Mouse (Mus musculus) kidney, adult 18-20 months (tissue): ENCODE results near the gene Dcxr.
A peak's percentile ranks its signal among the peaks of the same experiment; 100 is the strongest.
"Not testable (repeated sequence)": the region's sequence is repeated elsewhere in the genome, so short reads cannot be mapped to it uniquely, and the experiment has no call there.

Source experiments
- DNase-seq: peaks from one replicate; pipeline ENCODE4 v3.0.0; 2021

The Dcxr gene

DNA sequence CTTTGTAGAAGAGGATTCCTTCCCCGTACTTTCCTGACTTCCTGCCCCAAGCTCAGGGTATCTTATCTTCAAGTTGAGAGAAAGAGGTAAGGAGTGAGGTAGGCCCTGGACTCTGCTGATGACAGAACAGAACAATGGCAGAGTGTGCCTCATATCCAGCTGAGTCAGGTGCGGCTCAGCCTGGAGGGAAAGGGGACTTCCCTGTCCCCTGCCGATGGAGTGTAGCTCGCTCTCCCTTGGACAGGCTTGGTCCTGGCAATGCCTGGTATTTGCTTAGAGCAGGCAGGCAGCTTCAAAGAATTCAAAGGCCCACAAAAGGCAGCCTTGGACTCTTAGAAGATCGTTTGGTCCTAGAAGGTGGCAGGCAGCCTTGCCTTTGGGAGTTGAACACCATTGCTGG, 21.0 kb downstream of the Dcxr start:
- no peak for DNase-seq

DNA sequence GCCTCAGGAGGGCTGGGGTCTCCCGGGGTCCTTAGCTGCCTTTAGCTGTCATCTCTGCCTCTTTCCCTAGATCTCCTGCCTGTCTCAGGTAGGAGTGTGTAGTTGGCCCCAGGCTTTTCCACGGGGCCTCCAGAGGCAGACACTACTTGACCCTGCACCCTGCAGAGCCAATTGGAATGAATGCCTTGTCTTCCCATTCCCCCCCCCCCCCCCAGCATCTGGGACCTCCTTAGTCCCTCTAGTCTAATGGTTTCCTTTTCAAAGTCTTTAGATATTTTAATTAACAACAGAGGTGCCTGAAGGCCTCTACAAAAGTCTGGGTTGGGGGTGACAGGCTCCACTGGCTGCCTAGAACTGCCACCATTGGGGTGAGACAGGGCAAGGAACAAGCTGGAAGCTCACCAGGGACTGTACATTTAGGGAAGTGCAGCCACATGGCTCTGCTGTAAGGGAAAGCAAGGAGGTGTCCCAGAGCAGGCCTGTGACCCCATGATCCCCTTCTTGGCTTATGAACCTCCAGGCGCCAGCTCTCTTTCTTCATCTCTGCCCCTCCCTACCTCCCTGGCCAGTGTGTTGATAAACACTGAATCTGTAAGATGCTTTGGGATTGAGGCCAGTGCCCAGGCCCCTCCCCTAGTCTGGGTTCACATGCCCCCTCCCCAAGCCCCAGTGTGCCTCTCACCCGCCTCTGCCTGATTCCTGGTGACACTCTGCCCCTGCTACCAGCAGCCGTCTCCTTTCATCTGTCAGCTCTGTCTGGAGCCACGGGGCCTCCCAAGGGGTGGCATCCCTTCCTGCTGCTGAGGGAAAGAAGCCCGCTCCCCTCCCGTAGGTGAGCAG, 22.4 kb downstream of the Dcxr start:
- no peak for DNase-seq

GRCm38 (mm10) chr11:120703696-120704454, 23.2 kb downstream of the Dcxr start:
- no peak for DNase-seq

DNA sequence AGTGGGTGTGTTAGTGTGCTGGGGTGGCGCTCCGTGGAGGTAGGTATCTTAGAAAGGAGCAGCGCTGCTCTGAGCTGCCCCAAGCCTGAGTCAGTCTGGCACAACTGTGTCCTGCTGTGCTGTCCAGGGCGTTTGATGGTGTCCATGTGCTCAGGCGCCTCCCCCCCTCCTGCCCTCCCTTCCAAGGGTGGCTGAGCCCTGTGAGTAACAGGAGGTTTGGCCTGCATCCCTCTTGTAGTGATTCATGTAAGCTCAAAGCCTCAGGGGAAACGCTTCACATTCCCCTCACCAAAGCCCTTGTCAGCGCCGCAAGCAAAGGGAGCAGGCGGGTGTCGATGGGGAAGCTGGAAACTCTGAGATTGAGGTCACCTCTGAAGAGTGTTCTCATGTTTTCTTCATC, 29.3 kb downstream of the Dcxr start:
- DNase-seq = no peak

GRCm38 (mm10) chr11:120696568-120696967, 30.5 kb downstream of the Dcxr start:
- no peak for DNase-seq

DNA sequence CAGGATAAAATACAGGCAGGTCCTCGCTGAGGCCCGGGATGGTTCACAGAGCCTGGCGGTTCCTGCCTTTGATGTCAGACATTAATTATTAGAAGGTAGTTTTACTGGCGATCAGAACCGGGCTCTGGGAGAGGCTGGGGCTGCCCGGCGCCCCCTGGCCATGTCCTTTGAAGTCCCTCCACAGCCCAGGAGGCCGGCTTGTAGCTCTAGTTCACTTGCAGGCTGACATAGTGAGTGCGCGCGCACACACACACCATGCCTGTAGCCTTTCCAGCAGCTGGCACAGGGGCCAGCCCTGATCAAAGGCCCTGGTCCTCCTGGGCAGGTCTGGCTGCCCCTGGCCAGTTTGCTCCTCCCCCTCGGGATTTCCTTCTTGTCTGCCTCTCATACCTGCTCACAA, 31.4 kb downstream of the Dcxr start:
- peak; percentile 61 for DNase-seq

DNA sequence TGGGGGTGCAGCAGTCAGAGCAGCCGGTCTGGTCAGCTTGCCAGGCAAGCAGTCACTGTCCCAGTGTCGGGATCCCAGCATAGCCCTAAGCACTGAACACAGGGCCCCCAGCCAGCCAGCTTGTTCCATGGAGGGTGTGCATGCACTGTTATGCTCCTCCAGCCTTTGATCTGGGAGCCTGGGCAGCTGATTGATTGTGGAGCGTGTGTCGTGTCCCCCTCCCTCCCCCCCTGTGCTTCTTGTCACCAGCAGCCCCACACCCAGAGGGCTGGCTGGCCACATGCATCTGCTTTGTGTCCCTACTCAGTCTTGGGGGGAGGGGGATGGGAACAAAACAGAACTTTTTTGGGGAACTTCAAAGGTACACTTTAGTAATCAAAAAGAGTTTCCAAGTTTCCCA, 31.9 kb downstream of the Dcxr start:
- no peak for DNase-seq

- DNase-seq = no peak
These were observed 33.6 kb downstream of the Dcxr start for GRCm38 (mm10) chr11:120693461-120693860.

GRCm38 (mm10) chr11:120692471-120693011, 34.5 kb downstream of the Dcxr start:
- peak; percentile 71 for DNase-seq

GRCm38 (mm10) chr11:120689365-120689764, 37.7 kb downstream of the Dcxr start:
- no peak for DNase-seq

DNA sequence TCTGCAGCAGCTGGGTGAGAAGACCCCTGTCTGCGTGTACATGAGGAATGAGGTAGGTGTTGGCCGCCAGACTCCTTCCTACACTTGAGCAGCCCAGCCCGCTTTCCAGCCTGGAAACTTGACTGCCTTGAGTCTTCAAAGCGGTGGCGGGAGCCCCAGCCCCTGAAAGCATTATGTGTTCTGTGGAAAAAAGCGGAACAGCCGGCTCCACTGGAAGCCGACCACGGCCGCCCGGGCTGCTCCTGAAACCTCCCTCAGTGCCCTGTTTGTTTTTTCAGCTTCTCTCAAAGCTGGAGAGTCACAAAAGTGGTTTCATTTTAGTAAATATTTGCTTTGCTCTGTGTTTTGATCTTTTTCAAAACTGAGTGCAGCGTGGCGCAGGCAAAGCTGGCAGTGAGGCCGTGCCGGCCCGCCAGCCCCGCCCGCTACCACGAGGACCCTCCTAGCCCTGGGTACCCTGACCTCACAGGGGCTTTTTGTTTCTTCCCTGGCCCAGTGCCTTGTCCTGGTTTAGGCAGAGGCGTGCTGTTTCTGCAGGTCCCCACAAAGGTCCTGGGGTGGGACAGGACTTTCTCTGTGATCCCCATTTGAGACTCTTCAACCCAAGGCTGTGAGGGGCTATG, 40.3 kb downstream of the Dcxr start:
- no peak for DNase-seq

DNA sequence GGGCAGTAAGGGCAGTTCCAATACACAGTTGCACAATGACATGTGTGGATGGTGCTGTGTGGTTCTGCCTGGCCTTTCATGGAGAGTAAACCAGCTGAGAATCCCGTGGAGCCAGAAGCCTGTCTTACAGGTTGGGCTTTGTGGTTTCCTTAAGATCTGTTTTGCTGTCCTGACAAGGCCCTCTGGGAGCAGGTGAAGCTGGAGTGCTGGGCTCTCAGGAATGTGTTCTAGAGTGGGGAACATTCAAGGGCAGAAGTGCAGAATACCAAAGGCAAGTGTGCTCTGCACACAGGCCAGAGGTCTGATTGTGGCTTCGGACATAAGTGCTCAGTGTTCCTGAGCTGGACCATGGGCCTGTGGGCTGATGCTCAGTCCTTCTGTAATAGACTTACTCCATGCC, 42.4 kb downstream of the Dcxr start:
- DNase-seq = no peak

DNA sequence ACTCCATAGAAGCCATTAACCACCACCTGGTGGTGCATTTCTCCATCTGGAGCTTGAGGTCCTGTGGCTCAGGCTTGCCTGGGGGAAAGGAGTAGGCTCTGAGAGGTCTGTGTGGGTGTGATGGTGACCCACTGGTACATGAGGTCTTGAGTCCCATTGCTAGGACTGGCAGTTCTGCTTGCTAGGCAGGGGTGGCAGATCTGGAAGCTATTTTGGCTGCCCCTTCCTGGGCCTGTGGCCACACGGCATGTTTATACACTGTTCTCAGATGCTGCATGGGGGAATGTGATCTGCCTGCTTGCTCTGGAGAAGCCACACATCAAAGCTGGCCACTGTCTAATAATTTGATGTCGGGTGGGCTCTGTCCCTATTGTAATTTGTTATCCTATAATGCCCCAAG, 43.0 kb downstream of the Dcxr start:
- no peak for DNase-seq

GRCm38 (mm10) chr11:120683536-120683935, 43.5 kb downstream of the Dcxr start:
- DNase-seq = no peak

DNA sequence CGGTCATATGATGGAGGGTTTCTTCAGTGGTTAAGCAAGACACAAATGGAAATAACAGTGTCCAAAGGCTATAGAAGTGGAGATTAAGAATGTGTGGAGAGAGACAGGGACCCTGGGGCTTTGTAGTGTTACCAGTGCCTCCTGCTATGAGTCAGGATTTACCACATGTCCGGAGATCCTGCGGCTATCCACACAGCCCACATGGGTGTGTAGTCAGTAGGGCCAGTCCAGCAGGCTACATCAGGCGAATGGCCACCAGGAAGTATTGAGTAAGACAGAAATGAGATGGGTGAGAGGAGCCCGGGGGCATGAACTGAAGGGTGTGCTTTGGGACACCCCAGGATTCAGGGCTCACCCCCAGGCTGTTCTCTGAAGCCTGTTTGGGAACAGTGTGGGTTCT, 44.4 kb downstream of the Dcxr start:
- DNase-seq = no peak

- peak; percentile 67 for DNase-seq
These were observed 47.2 kb downstream of the Dcxr start for GRCm38 (mm10) chr11:120679909-120680308.

DNA sequence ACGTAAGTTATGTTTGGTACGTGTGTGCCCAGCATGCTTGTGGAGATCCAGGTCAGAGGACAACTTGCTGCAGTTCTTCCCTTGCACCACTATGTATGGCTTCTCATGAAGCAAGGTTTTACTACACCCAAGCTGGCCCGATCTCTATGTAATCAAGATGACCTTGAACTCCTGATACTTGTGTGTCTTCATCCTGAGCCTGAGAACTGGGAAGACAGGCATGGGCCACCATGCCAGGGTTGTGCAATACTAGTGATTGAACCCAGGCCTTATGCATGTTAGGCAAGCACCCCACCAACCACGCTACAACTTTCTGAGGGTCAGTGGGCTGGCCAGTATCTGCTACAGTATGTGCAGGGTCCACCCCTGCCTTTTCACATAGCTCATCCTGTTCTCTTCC, 50.1 kb downstream of the Dcxr start:
- DNase-seq = no peak

DNA sequence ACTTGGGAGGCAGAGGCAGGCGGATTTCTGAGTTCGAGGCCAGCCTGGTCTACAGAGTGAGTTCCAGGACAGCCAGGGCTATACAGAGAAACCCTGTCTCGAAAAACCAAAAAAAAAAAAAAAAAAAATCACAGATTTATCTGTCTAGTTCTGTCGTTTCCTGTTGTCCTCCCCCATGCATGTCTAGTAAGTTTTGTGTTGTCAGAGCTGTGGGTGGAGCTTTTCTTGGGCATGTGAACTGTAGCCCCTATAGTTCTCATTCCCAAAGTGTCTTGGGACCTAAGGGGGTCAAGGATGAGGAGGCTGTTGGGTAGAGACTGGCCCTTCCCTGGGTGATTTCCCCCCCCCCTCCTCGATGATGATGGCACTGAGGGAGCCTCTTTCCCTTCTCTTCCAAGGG, 51.2 kb downstream of the Dcxr start:
- not testable (repeated sequence) for DNase-seq
